Mouse (Mus musculus) retina, postnatal 1 day (tissue): ENCODE results near the gene L3mbtl3.
A peak's percentile ranks its signal among the peaks of the same experiment; 100 is the strongest.

Experiments used
- DNase-seq: peaks from one replicate; pipeline ENCODE4 v3.0.0-alpha.2; 2012

The L3mbtl3 gene

DNA sequence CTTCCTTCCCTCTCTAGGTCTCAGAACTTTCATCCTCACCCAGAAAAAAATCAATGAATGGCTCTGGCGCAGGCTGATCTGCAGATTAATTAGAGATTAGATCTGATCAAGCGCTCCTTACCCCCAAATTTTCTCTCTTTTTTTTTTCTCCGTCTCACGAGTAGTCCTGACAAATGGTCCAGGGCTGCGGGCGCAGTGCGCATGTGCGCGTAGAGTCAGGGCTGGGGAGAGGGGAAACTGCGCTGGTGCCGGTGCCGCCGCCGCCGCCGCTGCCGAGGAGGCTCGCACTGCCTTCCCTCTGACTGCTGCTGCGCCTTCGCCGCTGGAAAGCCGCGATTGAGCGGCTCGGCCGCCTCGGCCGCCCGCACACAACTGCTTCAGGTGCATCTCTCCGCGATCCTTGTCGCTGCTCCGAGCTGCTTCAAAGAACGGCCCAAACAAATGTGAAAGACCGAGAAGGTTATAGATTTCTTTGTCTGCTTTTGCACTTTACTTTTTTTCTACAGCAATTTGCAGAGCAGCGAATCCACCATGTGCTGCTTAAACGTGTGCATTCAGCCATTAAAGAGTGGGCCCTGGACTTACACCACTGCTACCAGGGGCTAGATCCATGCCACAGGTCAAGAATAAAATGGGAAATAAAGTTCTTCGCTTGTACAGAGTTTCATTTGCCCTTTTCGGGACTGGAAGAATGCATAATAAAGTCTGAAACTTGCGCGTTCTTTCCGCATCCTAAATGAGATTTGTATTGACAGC, at the start of gene L3mbtl3:
TSS of gene L3mbtl3 (minus strand) at position 182 of the 756 bp plus-strand sequence.
- DNase-seq: peak; percentile 92

DNA sequence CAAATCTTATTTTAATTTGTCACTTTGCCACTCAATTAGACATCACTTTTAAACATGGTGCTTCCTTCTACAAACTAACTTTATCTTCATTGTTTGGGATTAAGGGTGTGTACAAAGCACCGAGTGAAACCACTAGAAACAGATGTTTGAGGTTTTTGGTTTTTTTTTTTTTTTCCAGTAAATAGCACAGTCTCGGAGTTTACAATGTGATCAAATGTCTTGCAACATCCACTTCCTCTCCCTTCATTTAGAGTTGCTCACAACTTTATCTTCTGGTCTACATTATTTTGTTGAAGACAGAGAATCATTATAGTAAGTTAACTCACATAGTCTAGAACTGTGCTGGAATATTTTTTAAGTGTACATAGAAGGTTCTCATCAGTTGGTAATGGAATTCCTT, 45.4 kb upstream of the L3mbtl3 start:
- no peak for DNase-seq

DNA sequence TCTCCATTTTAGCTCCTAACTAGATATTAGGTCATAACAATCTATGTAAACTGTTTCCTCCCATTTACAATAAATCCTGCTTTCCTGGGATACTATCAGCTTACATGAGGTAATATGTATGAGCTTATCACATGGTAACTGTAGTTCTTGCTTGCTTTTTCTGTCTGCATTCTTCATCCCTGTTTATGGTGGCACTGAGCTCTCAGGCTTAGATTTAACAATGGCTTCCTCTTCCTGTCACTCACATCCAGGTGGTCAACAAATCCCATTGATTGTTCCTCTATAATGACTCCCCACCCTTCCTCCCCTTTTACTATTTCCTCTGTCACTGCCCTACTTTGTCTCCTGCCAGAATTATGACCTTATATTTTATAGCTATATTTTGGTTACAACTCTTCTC, 12.9 kb upstream of the L3mbtl3 start:
- DNase-seq: no peak

DNA sequence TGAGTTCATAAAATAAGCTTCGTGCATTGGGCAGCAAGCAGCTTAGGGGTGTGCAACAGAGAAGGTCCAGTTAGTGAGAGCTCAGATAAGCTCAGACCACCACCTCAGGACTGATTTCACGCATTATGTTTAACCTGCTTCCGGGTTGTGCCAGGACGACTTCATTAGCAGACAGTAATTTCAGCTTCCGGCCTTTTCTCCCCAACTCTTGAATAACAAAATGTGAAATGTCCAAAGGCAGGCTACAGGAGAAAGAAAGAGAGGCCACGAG, 1.5 kb upstream of the L3mbtl3 start:
- DNase-seq: no peak

DNA sequence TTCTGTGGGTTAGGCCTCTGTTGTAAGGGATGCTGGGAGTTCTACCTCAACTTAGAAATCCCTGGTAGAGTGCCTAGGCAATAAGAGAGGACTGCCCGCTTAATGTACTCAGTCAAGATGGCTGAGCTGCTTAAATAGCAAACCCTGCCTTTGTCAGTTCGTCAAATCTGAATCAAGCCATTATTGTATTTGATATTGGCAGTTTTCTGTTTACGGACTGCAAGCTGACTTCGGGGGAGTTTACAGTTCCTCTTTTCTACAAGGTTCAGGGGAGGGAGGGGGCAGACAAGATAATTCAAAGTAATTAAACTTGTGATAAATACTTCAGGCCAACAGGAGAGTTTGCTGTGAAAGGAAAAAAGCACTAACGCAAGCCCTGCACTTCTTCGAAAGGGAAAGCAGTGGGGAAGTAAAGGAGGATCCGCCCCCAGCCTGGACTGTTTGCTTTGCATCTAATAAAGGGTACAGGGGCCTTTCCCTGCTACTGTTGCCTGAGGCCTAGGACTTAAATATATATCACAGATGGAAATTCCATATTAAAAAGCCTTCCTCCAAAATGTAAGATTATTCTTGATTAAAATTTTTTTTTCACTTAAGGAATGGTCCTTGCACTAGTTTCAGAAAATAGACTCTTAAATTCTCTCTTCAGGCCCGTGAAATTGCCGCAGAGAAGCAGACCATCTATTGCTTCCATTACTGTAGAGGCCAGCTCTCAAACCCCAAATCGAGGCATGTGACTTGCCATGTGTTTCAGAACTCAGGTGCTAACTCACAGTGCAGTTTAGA, 968 bp upstream of the L3mbtl3 start:
- peak; percentile 36 for DNase-seq

DNA sequence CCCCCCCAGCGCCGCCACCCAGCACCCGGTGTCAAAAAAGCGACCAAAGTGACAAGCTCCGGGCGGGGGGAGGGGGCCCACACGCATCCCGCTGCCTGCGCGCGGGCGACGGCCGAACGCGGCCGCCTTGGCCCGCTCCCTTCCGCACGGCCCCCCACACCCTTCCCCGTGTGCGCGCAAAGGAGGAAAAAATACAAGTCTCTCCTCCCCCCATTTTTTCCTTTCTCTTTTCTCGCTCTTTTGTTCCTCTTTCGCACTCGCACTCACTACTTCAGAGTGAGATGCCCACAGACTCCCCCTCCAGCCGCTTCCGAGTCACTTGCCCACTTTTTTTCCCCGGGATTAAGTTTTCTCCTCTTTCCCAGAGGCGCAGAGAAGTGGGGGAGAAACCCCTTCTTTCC, 420 bp downstream of the L3mbtl3 start:
- no peak for DNase-seq

DNA sequence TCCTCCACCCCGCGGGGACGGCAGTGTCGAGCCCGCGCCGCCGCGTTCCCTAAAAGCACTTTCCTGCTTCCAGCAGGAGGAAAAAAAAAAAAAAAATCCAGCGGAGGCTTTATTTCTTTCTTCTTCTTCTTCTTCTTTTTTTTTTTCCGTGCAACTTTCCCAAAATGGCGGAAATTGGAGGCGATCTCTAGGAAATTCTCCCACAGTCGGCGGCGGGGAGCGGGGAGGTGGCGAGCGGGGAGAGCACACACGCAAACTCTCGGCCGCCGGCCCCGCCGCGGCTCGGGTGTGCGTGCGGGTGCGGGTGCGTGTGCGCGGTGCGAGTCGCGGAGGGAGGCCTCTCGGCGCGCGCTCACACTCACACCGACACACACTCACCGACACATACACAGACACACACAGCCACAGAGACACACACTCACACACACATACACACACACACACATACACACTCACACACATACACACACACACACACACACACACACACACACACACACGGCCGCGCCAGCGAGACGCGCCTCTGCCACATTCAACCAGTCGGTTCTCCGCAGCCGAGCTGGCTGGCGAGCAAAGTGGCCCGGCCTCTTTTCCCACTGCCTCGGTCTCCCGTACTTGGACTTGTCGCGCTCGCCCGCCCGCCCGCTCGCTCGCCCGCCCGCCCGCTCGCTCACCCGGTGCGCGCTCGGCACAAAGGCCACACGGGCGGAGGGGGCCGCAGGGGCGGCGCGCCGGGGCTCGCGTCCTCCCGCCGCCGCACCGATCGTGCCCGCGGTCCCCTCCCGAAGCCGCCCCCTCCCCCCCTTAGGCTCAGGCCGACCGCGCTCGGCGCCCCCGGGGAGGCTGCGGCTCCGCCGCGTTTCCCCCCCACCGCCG, 1.1 kb downstream of the L3mbtl3 start:
- peak; percentile 82 for DNase-seq

DNA sequence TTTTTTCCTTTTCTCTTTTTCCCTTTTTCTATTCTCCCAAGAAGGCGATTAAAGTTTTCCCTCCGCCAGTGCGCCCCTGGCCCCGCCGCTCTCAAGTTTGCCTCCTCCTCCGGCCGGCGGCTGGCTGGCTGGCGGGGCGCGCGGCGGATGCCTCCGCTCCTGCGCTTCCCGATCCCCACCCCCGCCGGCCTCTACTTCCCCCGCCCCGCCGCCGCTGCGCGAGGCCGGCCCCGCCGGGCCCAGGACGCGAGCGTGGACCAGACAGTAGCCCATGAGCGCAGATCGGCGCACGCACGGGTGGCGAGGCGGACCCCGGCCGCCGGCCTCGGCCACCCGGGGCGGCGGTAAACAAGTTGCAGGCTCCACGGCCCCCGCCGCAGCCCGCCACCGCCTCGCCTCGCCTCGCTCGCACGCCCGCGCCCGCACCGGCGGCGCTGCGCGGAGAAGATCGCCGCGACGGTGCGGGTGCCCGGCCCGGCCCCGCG, 1.8 kb downstream of the L3mbtl3 start:
- DNase-seq: peak; percentile 72

DNA sequence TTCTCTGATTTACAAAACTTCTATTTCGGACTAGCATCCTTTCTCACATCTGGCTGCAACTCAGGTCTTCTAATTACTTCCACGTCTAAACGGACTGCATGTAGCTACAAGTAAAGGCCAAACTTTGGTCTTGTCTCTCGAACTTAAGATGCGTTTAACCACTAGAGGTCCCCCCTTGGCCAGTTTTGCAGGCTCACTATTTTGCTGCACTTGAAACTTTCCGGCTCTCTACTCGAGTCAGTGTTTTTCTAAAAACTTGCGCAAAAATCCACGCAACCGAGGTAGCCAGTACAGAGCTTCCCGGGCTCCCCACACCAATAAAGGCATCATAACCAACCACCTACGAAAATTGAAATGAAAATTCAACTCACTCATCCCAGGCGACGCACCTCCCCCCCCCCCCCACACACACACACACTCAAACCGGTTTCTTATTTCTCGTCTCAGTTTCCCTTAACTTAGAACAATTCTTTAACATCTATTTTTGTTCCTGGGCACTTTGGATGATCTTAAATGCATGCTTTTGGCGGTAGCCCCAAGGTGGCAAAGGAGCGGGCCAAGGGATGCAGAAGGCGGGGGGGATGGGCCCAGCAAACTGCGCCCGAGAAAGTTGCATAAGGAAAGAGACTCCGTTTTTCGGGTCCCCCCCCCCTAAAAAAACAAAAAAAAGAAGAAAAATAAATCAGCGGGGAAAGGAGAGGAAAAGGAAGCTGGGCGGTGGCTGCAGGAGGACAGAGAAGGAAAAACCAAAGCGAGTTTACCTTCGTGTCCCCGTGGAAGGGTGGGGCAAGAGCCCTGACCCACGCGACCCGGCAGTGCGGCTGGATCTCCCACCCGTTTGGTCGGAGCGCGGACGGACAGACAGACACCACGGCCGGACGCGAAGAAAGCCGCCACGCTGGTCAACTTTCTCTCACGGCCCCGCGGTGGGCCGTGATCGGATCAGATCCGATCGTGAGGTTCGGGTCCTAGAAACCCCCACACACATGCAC, 2.5 kb downstream of the L3mbtl3 start:
- DNase-seq: peak; percentile 89

DNA sequence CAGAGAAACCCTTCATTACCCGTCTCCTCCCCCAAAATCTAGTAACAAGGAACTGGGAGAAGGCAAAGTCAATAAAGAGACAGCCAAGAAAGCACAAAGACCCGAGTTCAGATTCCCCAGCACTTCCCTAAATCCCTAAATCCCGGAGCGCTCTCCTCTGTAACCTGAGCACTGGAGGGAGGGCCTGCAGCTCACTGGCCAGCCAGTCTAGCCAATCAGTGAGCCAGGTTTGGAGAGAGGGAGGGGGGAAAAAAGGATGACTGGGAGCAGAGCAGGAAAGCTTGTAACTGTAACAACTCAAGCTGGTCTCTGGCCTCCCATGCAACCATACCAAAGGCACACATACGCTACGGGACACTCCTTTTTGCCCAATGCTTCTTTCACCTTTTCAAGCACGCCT, 4.4 kb downstream of the L3mbtl3 start:
- DNase-seq: peak; percentile 39

DNA sequence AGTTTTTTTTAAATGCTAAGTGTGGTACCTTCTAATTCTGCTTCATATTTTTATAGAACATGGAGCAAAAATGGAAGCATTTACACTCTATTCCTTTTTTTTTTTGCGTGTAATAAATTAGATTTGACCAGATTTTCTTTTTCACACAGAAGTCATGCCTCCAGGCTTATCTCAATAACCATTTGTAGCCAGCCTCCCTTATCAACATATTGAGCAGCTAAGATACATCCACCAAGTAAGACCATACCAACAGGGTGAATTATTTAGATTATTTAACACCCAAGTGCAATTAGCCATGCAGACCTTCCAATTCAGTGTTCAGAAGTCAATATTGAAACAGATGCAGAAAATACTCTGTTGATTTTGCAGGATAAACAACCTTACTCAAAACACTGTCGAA, 10.8 kb downstream of the L3mbtl3 start:
- DNase-seq: no peak

DNA sequence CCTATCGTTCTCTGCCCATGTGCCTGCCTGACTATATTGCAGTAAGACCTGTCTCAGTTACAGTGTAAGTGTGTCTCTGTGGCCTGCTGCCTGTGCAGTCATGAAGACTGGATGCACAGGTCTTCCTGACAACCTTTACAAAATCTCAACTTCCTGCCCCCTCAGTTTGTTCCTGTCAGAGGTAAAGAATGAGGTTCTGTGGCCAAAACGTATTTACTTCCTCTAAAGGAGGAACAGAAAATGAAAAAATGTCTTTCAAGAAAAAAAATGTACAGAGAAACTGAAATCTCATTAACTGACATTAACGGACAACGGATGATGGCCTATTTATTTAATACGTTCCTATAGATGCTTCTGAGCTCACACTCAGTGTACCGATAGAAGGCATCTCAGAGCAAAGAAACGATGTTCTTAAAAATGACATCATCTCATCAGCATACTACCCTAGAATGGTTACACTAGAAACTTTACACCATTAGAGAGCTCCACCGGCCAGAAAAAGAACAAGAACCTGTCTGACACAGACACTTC, 11.4 kb downstream of the L3mbtl3 start:
- DNase-seq: no peak

DNA sequence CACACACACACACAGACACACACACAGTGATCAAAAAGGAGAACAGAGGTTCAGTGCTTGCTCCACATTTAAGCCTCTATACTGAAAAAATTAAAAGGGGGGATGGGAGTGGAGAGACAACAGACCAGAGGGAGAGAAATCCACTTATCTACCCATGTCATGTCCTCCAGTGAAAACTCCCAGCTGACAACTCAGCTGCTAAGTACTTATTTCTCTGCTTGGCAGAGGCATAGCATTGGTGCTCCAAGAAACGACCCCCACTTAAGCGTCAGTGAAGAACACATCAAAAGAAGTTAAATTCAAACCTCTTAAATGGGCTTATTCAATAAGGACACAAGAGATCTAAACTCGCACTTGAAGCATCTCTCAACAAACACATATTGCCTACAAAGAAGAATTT, 12.2 kb downstream of the L3mbtl3 start:
- DNase-seq: no peak

DNA sequence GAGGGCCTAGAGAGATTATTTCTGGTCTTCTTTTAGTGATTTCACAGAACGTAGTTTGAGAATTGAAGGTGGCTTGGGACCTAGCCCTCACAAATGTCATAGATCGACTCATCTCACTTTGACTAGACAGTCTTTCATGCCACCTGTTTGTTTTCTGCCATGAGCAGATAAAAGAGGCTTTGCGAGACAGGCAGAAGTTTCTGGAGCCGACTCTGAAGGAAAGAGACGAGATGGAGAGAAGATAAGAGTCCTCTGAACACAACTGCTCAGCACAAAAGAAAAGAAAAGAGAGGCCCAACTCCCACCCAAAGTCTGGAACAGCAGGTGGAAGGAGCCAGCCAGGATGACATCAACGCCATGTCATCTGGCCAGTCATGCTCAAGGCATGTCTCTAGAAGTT, 17.0 kb downstream of the L3mbtl3 start:
- no peak for DNase-seq

DNA sequence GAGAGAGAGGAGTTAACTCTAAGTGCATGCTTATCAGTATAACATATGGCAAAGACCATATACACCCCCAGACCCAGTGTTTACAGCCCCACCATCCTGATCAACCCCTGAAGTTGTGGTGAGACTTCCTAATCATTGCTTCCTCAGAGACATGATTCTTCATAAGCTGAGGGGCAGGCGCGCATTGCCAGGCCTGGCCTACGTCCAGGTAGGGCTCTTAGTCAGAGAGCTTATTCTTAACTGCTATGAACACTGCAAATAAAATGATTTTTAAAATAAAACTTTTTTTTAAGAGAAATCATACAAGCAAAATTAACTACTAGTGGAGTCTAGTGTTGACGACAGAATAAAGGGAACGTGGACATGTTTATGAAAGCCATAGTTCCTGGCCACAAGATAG, 17.5 kb downstream of the L3mbtl3 start:
- DNase-seq: no peak

DNA sequence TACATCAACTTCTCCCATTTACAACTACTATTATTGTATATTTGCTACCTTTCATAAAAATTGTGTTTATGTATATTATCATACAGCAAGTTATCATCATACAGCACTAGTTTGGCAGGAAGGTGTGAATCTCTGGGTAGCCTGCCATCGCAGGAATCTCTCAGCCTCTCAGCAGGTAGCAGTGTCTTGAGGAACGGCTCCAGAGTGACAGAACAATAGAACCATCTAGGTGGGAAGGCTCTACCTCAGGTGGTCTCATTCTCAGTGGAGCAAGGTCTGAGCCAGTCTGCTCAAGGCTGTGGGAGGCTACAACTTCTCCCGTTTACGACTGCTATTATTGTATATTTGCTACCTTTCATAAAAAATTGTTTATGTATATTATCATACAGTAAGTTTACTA, 22.0 kb downstream of the L3mbtl3 start:
- DNase-seq: no peak

DNA sequence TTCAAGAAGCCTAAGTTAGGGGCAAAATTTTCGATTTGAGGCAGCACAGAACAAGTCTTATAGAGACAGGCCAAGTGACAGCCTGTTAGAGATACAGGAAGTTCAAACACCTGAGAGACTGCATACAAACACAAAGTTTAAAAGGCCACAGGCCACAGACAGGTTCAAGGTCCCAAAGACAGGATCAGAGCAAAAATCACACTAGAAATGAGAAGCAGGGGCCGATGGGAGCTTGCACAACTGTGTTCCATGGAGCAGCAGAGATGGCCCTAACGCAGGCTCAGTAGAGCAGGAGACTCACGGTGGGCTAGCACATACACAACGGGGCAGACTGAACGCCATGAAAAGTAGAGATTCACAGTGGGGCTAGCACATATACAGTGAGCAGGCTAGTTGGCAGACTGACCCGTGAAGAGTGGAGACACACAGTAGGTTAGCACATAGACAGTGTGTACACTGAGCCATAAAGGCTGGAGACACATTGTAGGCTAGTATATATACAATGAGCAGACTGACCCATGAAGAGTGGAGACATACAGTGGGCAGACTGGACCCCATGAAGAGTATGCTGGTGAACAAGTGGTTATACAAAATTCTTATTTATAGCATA, 24.5 kb downstream of the L3mbtl3 start:
- no peak for DNase-seq

DNA sequence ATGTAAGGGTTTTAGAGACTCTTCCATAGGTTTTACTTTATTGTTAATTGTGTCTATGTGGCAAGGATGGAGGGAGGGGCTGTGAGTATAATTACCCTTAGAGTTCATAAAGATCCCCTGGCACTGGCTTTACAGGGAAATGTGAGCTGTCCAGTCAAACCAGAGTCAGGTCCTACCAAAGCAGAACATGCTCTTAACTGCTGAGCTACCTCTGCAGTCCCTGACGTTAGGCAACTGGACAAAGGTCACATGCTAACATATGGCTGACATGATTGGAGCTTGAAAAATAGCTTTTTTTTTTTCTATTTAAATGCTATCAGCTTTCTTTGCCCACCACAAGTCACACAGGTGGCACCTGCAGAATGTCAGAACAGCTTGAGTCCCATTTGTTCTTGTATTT, 25.6 kb downstream of the L3mbtl3 start:
- no peak for DNase-seq

DNA sequence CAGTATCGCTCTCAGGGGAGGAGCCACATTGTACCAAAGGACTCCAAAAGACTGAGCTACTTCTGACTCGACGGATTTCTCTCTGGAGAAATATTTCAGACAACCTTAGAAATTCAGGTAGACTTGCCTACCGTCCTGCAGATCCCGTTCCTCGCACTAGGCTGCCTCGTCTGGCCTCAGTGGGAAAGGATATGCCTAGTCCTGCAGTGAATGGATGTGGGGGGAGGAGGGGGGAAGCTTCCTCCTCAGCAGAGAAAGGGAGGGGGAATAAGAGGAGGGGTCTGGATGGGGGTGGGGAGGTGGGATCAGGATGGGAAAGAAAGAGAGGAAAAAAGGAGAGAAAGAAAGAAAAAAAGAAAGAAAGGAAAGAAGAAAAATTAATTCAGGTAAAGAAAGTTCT, 28.2 kb downstream of the L3mbtl3 start:
- no peak for DNase-seq

DNA sequence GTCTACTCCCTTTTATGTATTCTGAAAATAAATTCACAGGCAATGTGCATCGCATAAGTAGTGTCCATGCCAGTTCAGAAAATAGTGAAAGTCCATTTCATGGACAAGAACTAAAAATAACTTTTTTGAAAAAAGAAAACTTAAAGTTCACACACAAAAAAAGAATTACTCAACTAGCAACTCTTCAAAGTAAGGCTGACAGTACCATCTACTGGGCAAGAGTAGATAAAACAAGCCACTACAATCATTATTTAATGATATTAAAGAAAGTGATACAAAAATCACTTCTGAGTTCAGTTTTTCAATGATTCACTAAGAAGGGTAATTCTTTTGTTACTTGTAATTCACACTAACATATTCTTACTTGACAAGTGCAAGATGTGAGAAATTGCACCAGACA, 29.9 kb downstream of the L3mbtl3 start:
- DNase-seq: no peak

DNA sequence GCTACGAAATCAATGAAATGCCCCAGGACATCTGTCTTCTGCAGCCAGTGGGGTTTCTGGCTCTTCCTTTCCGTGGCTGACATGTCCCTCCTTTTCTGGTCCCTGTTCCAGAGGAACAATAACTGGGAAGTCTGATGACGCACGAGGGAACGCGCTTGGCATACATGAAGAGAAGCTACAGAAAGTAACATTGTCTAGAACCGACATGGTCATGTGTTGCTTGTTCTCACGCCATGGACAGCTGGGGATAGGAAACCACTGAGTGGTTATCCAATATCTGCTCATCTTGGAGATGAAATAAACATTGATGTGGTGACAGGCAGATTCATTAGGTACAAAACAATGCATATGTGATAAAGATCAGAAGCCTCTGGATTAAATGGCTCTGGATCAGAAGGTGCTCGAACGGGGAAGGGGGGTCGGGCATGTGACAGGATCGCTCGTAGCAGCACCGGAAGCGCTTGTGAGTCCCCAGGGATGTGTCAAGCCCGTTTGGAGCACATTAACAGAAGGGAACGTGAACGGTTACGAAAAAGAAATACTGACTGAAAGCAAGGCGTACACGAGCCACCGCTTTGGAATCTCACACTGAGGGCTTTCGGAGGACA, 37.8 kb downstream of the L3mbtl3 start:
- DNase-seq: no peak
